Mouse (Mus musculus): ENCODE results near the gene Nsl1.

DNA sequence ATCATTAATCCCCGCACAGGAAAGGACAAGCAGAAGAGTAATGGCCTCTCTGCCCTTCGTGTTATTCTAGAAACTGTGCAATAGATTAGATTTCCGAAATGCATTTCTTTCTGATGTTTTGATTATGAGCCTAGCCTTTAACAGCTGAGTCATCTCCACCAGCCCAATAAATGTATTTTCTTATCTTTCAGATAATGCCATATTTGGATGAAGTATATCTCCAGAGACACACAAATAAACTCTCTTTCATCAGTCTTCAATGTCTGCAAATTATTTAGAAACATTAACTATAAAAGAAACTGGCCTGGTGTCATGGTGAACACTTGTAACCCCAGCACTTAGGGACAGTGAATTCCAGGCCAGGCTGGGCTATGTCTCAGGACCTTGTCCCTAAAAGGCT is 20.1 kb upstream of the Nsl1 start:
- TF ChIP-seq CTCF (IDR thresholded peaks at IDR 0.05; ENCODE audit: low read depth) (no peak), EP300 (IDR thresholded peaks at IDR 0.05; ENCODE audit: low read depth) (no peak)

Data from liver, postnatal 0 days (tissue).